Mouse (Mus musculus) ovary, postnatal 14 days (tissue): Measurements from ENCODE around the gene Afp.
A peak's percentile ranks its signal among the peaks of the same experiment; 100 is the strongest.

Source experiments
- DNase-seq: peaks from one replicate; pipeline ENCODE4 v3.0.0; 2022; ENCODE audit warnings: low spot score

Gene Afp

GRCm38 (mm10) chr5:90490518-90490917, at the start of gene Afp:
Afp (plus strand) TSS chr5:90490737.
- DNase-seq = no peak

GRCm38 (mm10) chr5:90447577-90447976, 43.0 kb upstream of the Afp start:
- no peak for DNase-seq

GRCm38 (mm10) chr5:90449961-90450360, 40.6 kb upstream of the Afp start:
- no peak for DNase-seq

GRCm38 (mm10) chr5:90452711-90453110, 37.8 kb upstream of the Afp start:
- DNase-seq = no peak

GRCm38 (mm10) chr5:90457241-90457640, 33.3 kb upstream of the Afp start:
- DNase-seq = no peak

GRCm38 (mm10) chr5:90458727-90459126, 31.8 kb upstream of the Afp start:
- DNase-seq = no peak

- DNase-seq = no peak
These were observed 29.9 kb upstream of the Afp start, which contains the start of gene Alb for GRCm38 (mm10) chr5:90460619-90461018. Alb (plus strand) TSS chr5:90460897.

- DNase-seq = no peak
These were observed 23.7 kb upstream of the Afp start for GRCm38 (mm10) chr5:90466806-90467205.

GRCm38 (mm10) chr5:90467245-90467644, 23.3 kb upstream of the Afp start:
- no peak for DNase-seq

GRCm38 (mm10) chr5:90470836-90471235, 19.7 kb upstream of the Afp start:
- DNase-seq = no peak

GRCm38 (mm10) chr5:90473902-90474301, 16.6 kb upstream of the Afp start:
- DNase-seq = no peak

- DNase-seq = no peak
These were observed 16.2 kb upstream of the Afp start for GRCm38 (mm10) chr5:90474369-90474768.

- DNase-seq = no peak
These were observed 13.8 kb upstream of the Afp start for GRCm38 (mm10) chr5:90476741-90477140.

GRCm38 (mm10) chr5:90477308-90478140, 13.0 kb upstream of the Afp start:
- DNase-seq = no peak

GRCm38 (mm10) chr5:90478886-90479285, 11.7 kb upstream of the Afp start:
- no peak for DNase-seq

- DNase-seq = no peak
These were observed 4.9 kb upstream of the Afp start for GRCm38 (mm10) chr5:90485597-90485996.

- DNase-seq = no peak
These were observed 2.2 kb upstream of the Afp start for GRCm38 (mm10) chr5:90488323-90488722.

GRCm38 (mm10) chr5:90492440-90492839, 1.9 kb downstream of the Afp start:
- no peak for DNase-seq

- DNase-seq = no peak
These were observed 3.8 kb downstream of the Afp start for GRCm38 (mm10) chr5:90494308-90494707.

- no peak for DNase-seq
These were observed 9.0 kb downstream of the Afp start for GRCm38 (mm10) chr5:90499509-90499908.

GRCm38 (mm10) chr5:90500714-90501113, 10.2 kb downstream of the Afp start:
- peak; percentile 69 for DNase-seq

GRCm38 (mm10) chr5:90501752-90502151, 11.2 kb downstream of the Afp start:
- no peak for DNase-seq

GRCm38 (mm10) chr5:90504742-90505141, 14.2 kb downstream of the Afp start:
- DNase-seq = no peak

GRCm38 (mm10) chr5:90506507-90506906, 16.0 kb downstream of the Afp start:
- DNase-seq = no peak
